In the genomic region with DNA sequence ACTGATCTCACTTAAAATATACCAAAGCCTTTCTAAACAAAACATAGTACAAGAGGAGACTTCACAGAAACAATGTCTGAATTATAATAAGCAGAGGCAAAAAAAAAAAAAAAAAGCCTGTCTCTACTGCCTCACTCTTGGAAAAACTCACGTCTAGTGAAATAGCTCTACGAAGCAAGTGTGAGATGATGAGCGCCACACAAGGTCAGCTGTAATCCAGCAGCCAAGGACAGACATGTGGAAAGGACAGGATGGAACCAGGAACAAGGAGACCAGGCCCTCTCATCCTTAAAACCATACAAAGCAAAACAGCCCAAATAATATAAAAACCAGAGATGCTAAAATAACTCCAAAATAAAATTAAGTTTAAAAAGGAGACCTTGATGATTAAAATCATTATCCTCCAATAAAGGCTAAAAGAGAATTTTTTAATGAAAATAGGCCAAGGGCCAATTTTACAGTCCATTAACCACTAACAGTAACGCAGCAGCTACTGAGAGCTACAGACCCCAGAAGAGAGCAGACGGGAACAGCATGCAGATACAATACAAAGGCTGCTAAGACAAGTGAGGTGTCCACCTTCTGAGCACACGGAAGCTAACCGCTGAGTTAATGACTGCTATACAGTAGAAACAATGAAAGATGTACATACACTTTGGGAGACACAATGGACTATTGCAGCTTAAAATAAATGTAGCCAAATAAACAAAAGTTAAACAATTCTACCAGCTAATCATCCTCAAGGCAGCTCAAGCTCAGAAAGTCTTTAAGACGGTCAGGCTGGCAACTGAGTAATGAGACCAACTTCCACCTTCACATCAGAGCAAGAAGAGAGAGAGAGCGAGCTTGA, we compare ENCODE assay signal across 16 mouse cellular contexts. TPM values are rescaled to one million over a fixed set of nuclear protein-coding genes. Genes with fewer than 3 reads are reported as not detected.
"Had no signal": no experiment of that assay in that cellular context is flagged by ENCODE, and none has a peak within 500 bp of the region (broad histone marks: within the 10 kb centered on the region; RNA-seq: fewer than 3 reads in every experiment).

No protein-coding gene starts in this region.

- H3K9me3 ChIP-seq: limb, embryonic 13.5 days; midbrain, embryonic 12.5 days; neural tube, embryonic 12.5 days had no signal

- H3K27ac ChIP-seq: layer of hippocampus, adult 2 months; limb, embryonic 13.5 days; liver, embryonic 14.5 days; midbrain, embryonic 12.5 days; neural tube, embryonic 12.5 days had no signal

- H3K4me1 ChIP-seq: limb, embryonic 13.5 days; midbrain, embryonic 12.5 days had no signal

- H3K9ac ChIP-seq: limb, embryonic 13.5 days; liver, embryonic 14.5 days; midbrain, embryonic 12.5 days; neural tube, embryonic 12.5 days had no signal

- H3K4me3 ChIP-seq: layer of hippocampus, adult 2 months; limb, embryonic 13.5 days; midbrain, embryonic 12.5 days; myocyte; neural tube, embryonic 12.5 days had no signal

- H3K4me2 ChIP-seq: limb, embryonic 13.5 days; midbrain, embryonic 12.5 days; neural tube, embryonic 12.5 days had no signal

- H3K27me3 ChIP-seq: limb, embryonic 13.5 days; midbrain, embryonic 12.5 days; neural tube, embryonic 12.5 days had no signal

- DNase-seq: kidney, adult 9 months; kidney, postnatal 10 days; kidney, postnatal 4 days; left cerebral cortex, postnatal 4 days; lung, adult 18-20 months; thymus, adult 18-20 months; thymus, postnatal 14 days had no signal

RNA-seq across cellular contexts. Expression of a gene that starts 13.5 kb away (rescaled TPM):
- total RNA-seq: layer of hippocampus, adult 2 months; layer of hippocampus, postnatal 10 days; left cerebral cortex, postnatal 4 days; liver, adult 2 months; megakaryocyte-erythroid progenitor cell, adult 5-6 weeks had no signal
- polyA plus RNA-seq: liver, embryonic 14.5 days; myocyte; neural tube, embryonic 12.5 days had no signal
